Mouse (Mus musculus): Measurements from ENCODE around the gene Armc3.

- TF ChIP-seq TCF12 (IDR thresholded peaks at IDR 0.05; ENCODE audit: low read depth, low read length) (no peak), POLR2A (IDR thresholded peaks at IDR 0.05; ENCODE audit: control insufficient read depth in 1 of 2, insufficient read depth in 1 of 2, low read depth in 1 of 2, low read length in 2 of 2, poor library complexity in 1 of 2) (no peak), CTCF (IDR thresholded peaks at IDR 0.05 in 2 of 3, conservative IDR thresholded peaks at IDR 0.05 in 1 of 3; ENCODE audit: control insufficient read depth in 1 of 3, insufficient read depth in 1 of 3, low read depth in 2 of 3, low read length in 3 of 3, poor library complexity in 1 of 3, severe bottlenecking in 1 of 3) (no peak), SMC3 (IDR thresholded peaks at IDR 0.05; ENCODE audit: low read depth, low read length) (no peak)
Observed at GRCm38 (mm10) chr2:19199366-19199853, 308 bp downstream of the Armc3 start.

Measured in MEL (cell line).